Mouse (Mus musculus) intestine, embryonic 14.5 days (tissue): Measurements from ENCODE around the gene Slc15a4. TPM values are rescaled to one million over a fixed set of nuclear protein-coding genes. Genes with fewer than 3 reads are reported as not detected.

Source experiments
- ATAC-seq: fragments of 200-750 bp; cut with Nextera tagmentation; replicated peaks from 2 replicates; pipeline ENCODE4 v1.8.0; 2017; ENCODE audit warnings: low read depth, moderate number of reproducible peaks, moderate TSS enrichment, moderate library complexity; ENCODE audit not compliant: low FRiP score, low TSS enrichment
- DNase-seq: peaks from one replicate; pipeline ENCODE4 v3.0.0-alpha.2; 2018; ENCODE audit warnings: low spot score
- H3K27ac ChIP-seq: fragments of 300-500 bp; sonication (generic); 2 replicates; pipeline ENCODE4 v1.5.1; 2014; ENCODE audit warnings: low read depth, mild to moderate bottlenecking, control low read depth
- H3K27me3 ChIP-seq: fragments of 300-500 bp; sonication (generic); replicated peaks from 2 replicates; pipeline ENCODE4 v1.6.1; 2014; ENCODE audit warnings: low read length, control low read depth; ENCODE audit not compliant: control insufficient read depth, insufficient read depth
- H3K36me3 ChIP-seq: fragments of 300-500 bp; sonication (generic); 2 replicates; pipeline ENCODE4 v1.6.1; 2014; ENCODE audit warnings: low read length, control low read depth; ENCODE audit not compliant: control insufficient read depth, insufficient read depth
- H3K4me1 ChIP-seq: fragments of 300-500 bp; sonication (generic); replicated peaks from 2 replicates; pipeline ENCODE4 v1.6.1; 2014; ENCODE audit warnings: low read length, control low read depth, mixed read lengths; ENCODE audit not compliant: control insufficient read depth, insufficient read depth
- H3K4me2 ChIP-seq: fragments of 300-500 bp; sonication (generic); 2 replicates; pipeline ENCODE4 v1.6.1; 2014; ENCODE audit warnings: low read length
- H3K4me3 ChIP-seq: fragments of 300-500 bp; sonication (generic); 2 replicates; pipeline ENCODE4 v1.5.1; 2014; ENCODE audit warnings: low read depth, low read length, control low read depth, mixed read lengths
- H3K9ac ChIP-seq: fragments of 300-500 bp; sonication (generic); 2 replicates; pipeline ENCODE4 v1.6.1; 2014; ENCODE audit warnings: mild to moderate bottlenecking, low read length
- H3K9me3 ChIP-seq: fragments of 300-500 bp; sonication (generic); 2 replicates; pipeline ENCODE4 v1.6.1; 2016; ENCODE audit warnings: low read length, control low read depth; ENCODE audit not compliant: control insufficient read depth
- WGBS: fragments of 180-500 bp; shearing (Covaris S2); extraction: QIAGEN DNeasy Blood & Tissue Kit; methylation state at CpG from one replicate; pipeline ENCODE4 v1.1.7; 2014; 5-methylcytosine and 5-hydroxymethylcytosine counted together
- polyA plus RNA-seq: library from polyadenylated mRNA; unstranded; fragments of >200 nt; fragmentation: Nextera tagmentation; extraction: Ambion mirVana; gene quantifications from 2 replicates; pipeline ENCODE4 v1.2.1, GENCODE M21; 2014

Gene Slc15a4
- polyA plus RNA-seq, 1 experiment from 2014 or later: 20.2 TPM

GRCm38 (mm10) chr5:127649077-127649476 lies 16.4 kb upstream of the Slc15a4 start:
- Histone ChIP-seq H3K4me3 (no peak overlapping the region), H3K4me2 (no peak overlapping the region), H3K36me3 (no peaks in the 10 kb centered on the region), H3K9me3 (no peaks in the 10 kb centered on the region), H3K27me3 (no peaks in the 10 kb centered on the region), H3K9ac (no peak overlapping the region), H3K27ac (no peak overlapping the region), H3K4me1 (no peaks in the 10 kb centered on the region)
- DNase-seq (no peak), ATAC-seq (no peak)

DNA sequence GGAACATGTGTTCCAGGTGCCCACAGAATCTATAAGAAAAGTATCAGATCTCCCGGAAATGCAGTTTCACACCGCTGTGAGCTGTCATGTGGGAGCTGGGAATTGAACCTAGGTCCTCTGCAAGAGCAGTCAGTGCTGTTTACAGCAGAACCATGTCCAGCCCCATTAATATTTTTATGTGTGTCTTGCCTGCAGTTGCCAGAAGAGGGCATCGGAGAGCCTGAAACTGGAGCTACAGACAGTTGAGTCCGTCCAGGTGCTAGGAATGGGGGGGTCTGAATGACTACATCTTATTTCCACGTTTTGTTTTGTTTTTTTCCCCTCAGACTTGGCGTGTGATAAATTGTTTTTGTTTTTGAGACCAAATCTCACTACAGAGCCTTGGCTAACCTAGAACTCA lies 15.3 kb upstream of the Slc15a4 start:
- ATAC-seq (no peak), DNase-seq (peak; percentile 50)
- H3K27me3 ChIP-seq: no peaks in the 10 kb centered on the region
- H3K9ac ChIP-seq: no peak overlapping the region
- no peaks in the 10 kb centered on the region for H3K4me1 ChIP-seq
- 74% methylated on average over 6 of the region's 6 CpGs for WGBS
- no peak overlapping the region for H3K4me2 ChIP-seq
- no peaks in the 10 kb centered on the region for H3K9me3 ChIP-seq
- H3K4me3 ChIP-seq: no peak overlapping the region
- H3K36me3 ChIP-seq: no peaks in the 10 kb centered on the region
- H3K27ac ChIP-seq: no peak overlapping the region

DNA sequence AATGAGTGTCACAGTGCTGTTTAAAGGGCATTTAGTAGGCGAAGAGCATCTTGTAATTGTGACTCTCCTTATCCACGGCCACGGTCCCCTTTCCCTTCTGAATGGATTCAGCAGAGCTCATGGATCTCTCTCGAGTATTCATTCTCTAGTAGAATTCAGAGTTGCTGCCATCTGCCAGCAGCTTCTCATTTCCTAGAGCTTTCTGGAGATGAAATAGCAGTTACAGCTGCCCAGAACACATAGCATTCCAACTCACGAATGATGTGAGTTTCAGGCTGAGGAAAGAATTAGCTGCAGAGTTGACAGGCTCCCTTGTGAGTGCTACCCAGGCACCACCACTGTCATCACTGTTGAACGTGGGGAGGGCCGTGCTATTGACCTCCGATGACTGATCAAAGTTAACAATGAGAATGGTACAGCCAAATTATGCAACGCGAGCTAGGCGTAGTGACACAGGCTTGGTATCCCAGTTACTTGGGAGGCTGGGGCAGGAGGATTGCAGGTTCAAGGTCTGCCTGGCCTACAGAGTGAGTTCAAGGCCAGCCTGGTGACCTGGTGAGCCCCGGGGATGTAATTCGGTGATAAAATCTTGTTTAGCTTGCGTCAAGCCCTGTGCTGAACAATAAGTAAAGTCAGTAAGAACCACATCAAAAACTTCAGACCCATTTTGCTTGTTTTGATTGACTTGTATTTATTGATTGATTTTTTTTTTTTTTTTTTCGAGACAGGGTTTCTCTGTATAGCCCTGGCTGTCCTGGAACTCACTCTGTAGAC lies 8.7 kb upstream of the Slc15a4 start:
- no peak overlapping the region for H3K27ac ChIP-seq
- H3K4me1 ChIP-seq: no peaks in the 10 kb centered on the region
- H3K4me2 ChIP-seq: no peak overlapping the region
- 0 out of 2 replicates have a peak, but pooled peaks cover 4% of the 10 kb centered on the region for H3K9me3 ChIP-seq
- no peak overlapping the region for H3K9ac ChIP-seq
- WGBS: 91% methylated on average over 15 of the region's 15 CpGs
- ATAC-seq: no peak
- no peaks in the 10 kb centered on the region for H3K27me3 ChIP-seq
- H3K36me3 ChIP-seq: no peaks in the 10 kb centered on the region
- H3K4me3 ChIP-seq: no peak overlapping the region
- DNase-seq: no peak

GRCm38 (mm10) chr5:127640359-127640758 lies 7.7 kb upstream of the Slc15a4 start:
- ATAC-seq (no peak), DNase-seq (no peak)
- Histone ChIP-seq H3K9ac (no peak overlapping the region), H3K27me3 (no peaks in the 10 kb centered on the region), H3K9me3 (0 out of 2 replicates have a peak, but pooled peaks cover 4% of the 10 kb centered on the region), H3K4me3 (no peak overlapping the region), H3K4me1 (no peaks in the 10 kb centered on the region), H3K27ac (no peak overlapping the region), H3K4me2 (no peak overlapping the region), H3K36me3 (no peaks in the 10 kb centered on the region)
- 91% methylated on average over 3 of the region's 3 CpGs for WGBS

DNA sequence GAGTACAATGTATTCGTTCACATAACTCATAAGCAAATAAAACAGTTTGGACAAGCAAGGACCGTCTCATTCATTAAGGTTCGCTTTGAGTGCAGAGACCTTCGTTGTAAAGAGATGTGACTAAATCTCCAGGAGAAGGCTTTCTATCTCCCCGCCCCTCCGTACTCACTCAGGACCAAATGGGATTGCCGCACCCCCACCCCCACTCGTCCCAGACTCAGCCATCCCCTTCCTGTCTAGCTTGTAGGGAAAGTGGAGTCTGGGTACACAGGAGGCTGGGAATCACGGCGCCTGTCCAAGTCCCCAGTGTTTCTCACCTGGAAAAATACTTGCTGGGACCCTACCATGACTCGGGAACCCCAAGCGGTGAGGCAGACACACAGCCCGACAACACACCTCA lies 6.9 kb upstream of the Slc15a4 start:
- DNase-seq: no peak
- WGBS: 89% methylated on average over 13 of the region's 13 CpGs
- no peak overlapping the region for H3K9ac ChIP-seq
- H3K9me3 ChIP-seq: 0 out of 2 replicates have a peak, but pooled peaks cover 4% of the 10 kb centered on the region
- H3K36me3 ChIP-seq: no peaks in the 10 kb centered on the region
- no peak overlapping the region for H3K4me2 ChIP-seq
- H3K27me3 ChIP-seq: no peaks in the 10 kb centered on the region
- H3K4me1 ChIP-seq: no peaks in the 10 kb centered on the region
- no peak for ATAC-seq
- no peak overlapping the region for H3K27ac ChIP-seq
- H3K4me3 ChIP-seq: no peak overlapping the region

- WGBS: 84% methylated on average over 6 of the region's 6 CpGs
- no peak overlapping the region for H3K4me3 ChIP-seq
- H3K9me3 ChIP-seq: 0 out of 2 replicates have a peak, but pooled peaks cover 4% of the 10 kb centered on the region
- H3K27ac ChIP-seq: no peak overlapping the region
- DNase-seq (no peak), ATAC-seq (no peak)
- no peaks in the 10 kb centered on the region for H3K4me1 ChIP-seq
- H3K27me3 ChIP-seq: no peaks in the 10 kb centered on the region
- no peak overlapping the region for H3K9ac ChIP-seq
- H3K4me2 ChIP-seq: no peak overlapping the region
- no peaks in the 10 kb centered on the region for H3K36me3 ChIP-seq
Observed at GRCm38 (mm10) chr5:127639067-127639605, 6.4 kb upstream of the Slc15a4 start.

- Histone ChIP-seq H3K36me3 (no peaks in the 10 kb centered on the region), H3K9ac (no peak overlapping the region), H3K27ac (no peak overlapping the region), H3K27me3 (peaks cover 4% of the 10 kb centered on the region; the same call in 1 of the 2 replicates), H3K4me3 (no peak overlapping the region), H3K4me2 (no peak overlapping the region), H3K9me3 (0 out of 2 replicates have a peak, but pooled peaks cover 4% of the 10 kb centered on the region), H3K4me1 (no peaks in the 10 kb centered on the region)
- no peak for DNase-seq
- ATAC-seq: no peak
- WGBS: 88% methylated on average over 2 of the region's 2 CpGs
Observed at GRCm38 (mm10) chr5:127638177-127638576, 5.5 kb upstream of the Slc15a4 start.

GRCm38 (mm10) chr5:127637622-127638021 lies 4.9 kb upstream of the Slc15a4 start:
- WGBS: 74% methylated on average over 4 of the region's 4 CpGs

DNA sequence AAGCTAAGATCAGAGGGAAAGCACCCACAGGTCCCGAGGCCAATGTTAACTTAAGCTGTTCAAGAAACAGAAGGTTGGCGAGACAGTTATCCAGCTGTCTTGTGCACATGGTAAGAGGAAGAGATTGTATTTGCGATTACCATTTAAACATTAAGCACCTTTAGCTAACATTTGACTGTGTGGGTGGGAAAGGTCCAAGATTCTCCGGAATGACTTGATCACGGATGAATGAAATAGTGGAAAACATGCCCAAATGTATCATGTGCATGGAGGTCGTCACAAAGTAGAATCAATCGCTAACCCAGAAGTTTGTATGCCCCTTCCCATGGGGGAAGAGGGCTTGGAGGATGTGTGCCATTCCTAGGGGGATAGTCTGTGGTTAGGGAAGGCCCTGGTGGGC lies 969 bp upstream of the Slc15a4 start:
- Histone ChIP-seq H3K27me3 (peaks cover 30% of the 10 kb centered on the region), H3K4me3 (no peak overlapping the region), H3K4me1 (no peaks in the 10 kb centered on the region), H3K9ac (no peak overlapping the region), H3K9me3 (no peaks in the 10 kb centered on the region), H3K4me2 (no peak overlapping the region), H3K36me3 (no peaks in the 10 kb centered on the region), H3K27ac (no peak overlapping the region)
- ATAC-seq (no peak), DNase-seq (no peak)
- 85% methylated on average over 7 of the region's 7 CpGs for WGBS

More at GRCm38 (mm10) chr5:127637622-127638021, 4.9 kb upstream of the Slc15a4 start:
- ATAC-seq (no peak), DNase-seq (no peak)
- H3K9ac ChIP-seq: no peak overlapping the region
- H3K36me3 ChIP-seq: no peaks in the 10 kb centered on the region
- no peak overlapping the region for H3K4me3 ChIP-seq
- 0 out of 2 replicates have a peak, but pooled peaks cover 4% of the 10 kb centered on the region for H3K9me3 ChIP-seq
- no peak overlapping the region for H3K27ac ChIP-seq
- H3K4me1 ChIP-seq: no peaks in the 10 kb centered on the region
- H3K27me3 ChIP-seq: peaks cover 9% of the 10 kb centered on the region
- H3K4me2 ChIP-seq: no peak overlapping the region
